Mouse (Mus musculus) large intestine, adult 2 months (tissue): Measurements from ENCODE around the gene Cpeb4. TPM values are rescaled to one million over a fixed set of nuclear protein-coding genes. Genes with fewer than 3 reads are reported as not detected.
"Not testable (repeated sequence)": the region's sequence is repeated elsewhere in the genome, so short reads cannot be mapped to it uniquely, and the experiment has no call there.

Experiments used
- DNase-seq: peaks from one replicate; pipeline ENCODE4 v3.0.0-alpha.2; 2012; ENCODE audit warnings: low read depth, low spot score
- WGBS: fragments of 180-500 bp; shearing (Covaris S2); methylation state at CpG from one replicate; pipeline ENCODE4 v1.1.7; 2018; 5-methylcytosine and 5-hydroxymethylcytosine counted together
- polyA plus RNA-seq: library from polyadenylated mRNA; depleted of rRNA; stranded (reverse); fragments of >200 nt; gene quantifications from 2 replicates; pipeline ENCODE4 v1.2.3, GENCODE M21; 2012

Gene Cpeb4
- polyA plus RNA-seq, 1 experiment: 5.0 TPM

- DNase-seq: not testable (repeated sequence)
- 91% methylated on average over 1 of the region's 1 CpGs for WGBS
These were observed 26.9 kb upstream of the Cpeb4 start for GRCm38 (mm10) chr11:31845111-31845510.

- WGBS: 77% methylated on average over 9 of the region's 9 CpGs
- DNase-seq: no peak
These were observed 25.1 kb upstream of the Cpeb4 start for GRCm38 (mm10) chr11:31846771-31847468.

- DNase-seq: no peak
- WGBS: 86% methylated on average over 5 of the region's 5 CpGs
These were observed 24.6 kb upstream of the Cpeb4 start for GRCm38 (mm10) chr11:31847469-31847805.

- DNase-seq: no peak
- WGBS: 93% methylated on average over 4 of the region's 4 CpGs
These were observed 23.3 kb upstream of the Cpeb4 start for GRCm38 (mm10) chr11:31848725-31849124.

- 84% methylated on average over 3 of the region's 3 CpGs for WGBS
These were observed 21.7 kb upstream of the Cpeb4 start for GRCm38 (mm10) chr11:31850156-31850775.

GRCm38 (mm10) chr11:31850995-31851394 is 21.0 kb upstream of the Cpeb4 start:
- WGBS: 79% methylated on average over 5 of the region's 5 CpGs
- no peak for DNase-seq

More at GRCm38 (mm10) chr11:31850156-31850775, 21.7 kb upstream of the Cpeb4 start:
- no peak for DNase-seq

GRCm38 (mm10) chr11:31851702-31852560 is 20.1 kb upstream of the Cpeb4 start:
- no peak for DNase-seq
- 26% methylated on average over 4 of the region's 4 CpGs for WGBS

- WGBS: 73% methylated on average over 5 of the region's 5 CpGs
- no peak for DNase-seq
These were observed 17.1 kb upstream of the Cpeb4 start for GRCm38 (mm10) chr11:31854955-31855354.

- DNase-seq: no peak
- WGBS: 89% methylated on average over 4 of the region's 4 CpGs
These were observed 14.5 kb upstream of the Cpeb4 start for GRCm38 (mm10) chr11:31857479-31857878.

GRCm38 (mm10) chr11:31861149-31861890 is 10.7 kb upstream of the Cpeb4 start:
- DNase-seq: no peak

GRCm38 (mm10) chr11:31867976-31868375 is 4.0 kb upstream of the Cpeb4 start:
- 75% methylated on average over 4 of the region's 4 CpGs for WGBS

More at GRCm38 (mm10) chr11:31861149-31861890, 10.7 kb upstream of the Cpeb4 start:
- WGBS: 76% methylated on average over 6 of the region's 6 CpGs

GRCm38 (mm10) chr11:31870285-31871010 is 1.6 kb upstream of the Cpeb4 start:
- under 1% methylated on average over 52 of the region's 53 CpGs for WGBS
- peak; percentile 88 for DNase-seq

More at GRCm38 (mm10) chr11:31867976-31868375, 4.0 kb upstream of the Cpeb4 start:
- DNase-seq: no peak

GRCm38 (mm10) chr11:31871135-31871541 is 873 bp upstream of the Cpeb4 start:
- DNase-seq: no peak
- under 1% methylated on average over 20 of the region's 21 CpGs for WGBS

- WGBS: 48% methylated on average over 15 of the region's 15 CpGs
- no peak for DNase-seq
These were observed 693 bp downstream of the Cpeb4 start for GRCm38 (mm10) chr11:31872546-31873261.

- DNase-seq: no peak
- 65% methylated on average over 2 of the region's 2 CpGs for WGBS
These were observed 2.1 kb downstream of the Cpeb4 start for GRCm38 (mm10) chr11:31874071-31874470.

GRCm38 (mm10) chr11:31883671-31884070 is 11.7 kb downstream of the Cpeb4 start:
- DNase-seq: no peak
- 70% methylated on average over 1 of the region's 1 CpGs for WGBS

- WGBS: 62% methylated on average over 1 of the region's 1 CpGs
- no peak for DNase-seq
These were observed 13.8 kb downstream of the Cpeb4 start for GRCm38 (mm10) chr11:31885765-31886164.

GRCm38 (mm10) chr11:31888229-31888628 is 16.2 kb downstream of the Cpeb4 start:
- no peak for DNase-seq
- 86% methylated on average over 1 of the region's 1 CpGs for WGBS
